Mouse (Mus musculus) hindbrain, embryonic 16.5 days (tissue): ENCODE results near the gene Dus2. TPM values are rescaled to one million over a fixed set of nuclear protein-coding genes. Genes with fewer than 3 reads are reported as not detected.

Source experiments
- ATAC-seq: fragments of 200-750 bp; cut with Nextera tagmentation; 2 replicates; pipeline ENCODE4 v1.8.0; 2017; ENCODE audit warnings: moderate TSS enrichment, moderate library complexity
- H3K27ac ChIP-seq: fragments of 300-500 bp; sonication (generic); 2 replicates; pipeline ENCODE4 v1.5.1; 2014; ENCODE audit warnings: low read depth, mild to moderate bottlenecking, control low read depth, low read length, moderate library complexity
- H3K27me3 ChIP-seq: fragments of 300-500 bp; sonication (generic); replicated peaks from 2 replicates; pipeline ENCODE4 v1.6.1; 2014; ENCODE audit warnings: low read length; ENCODE audit not compliant: control insufficient read depth, insufficient read depth
- H3K36me3 ChIP-seq: fragments of 300-500 bp; sonication (generic); 2 replicates; pipeline ENCODE4 v1.6.1; 2014; ENCODE audit warnings: mild to moderate bottlenecking, low read length, moderate library complexity, mixed read lengths; ENCODE audit not compliant: control insufficient read depth, insufficient read depth
- H3K4me1 ChIP-seq: fragments of 300-500 bp; sonication (generic); 2 replicates; pipeline ENCODE4 v1.6.1; 2014; ENCODE audit warnings: low read depth, low read length; ENCODE audit not compliant: control insufficient read depth, insufficient read depth
- H3K4me2 ChIP-seq: fragments of 300-500 bp; sonication (generic); 2 replicates; pipeline ENCODE4 v1.6.1; 2014; ENCODE audit warnings: mild to moderate bottlenecking, low read length, control low read depth, moderate library complexity
- H3K4me3 ChIP-seq: fragments of 300-500 bp; sonication (generic); 2 replicates; pipeline ENCODE4 v1.5.1; 2014; ENCODE audit warnings: mild to moderate bottlenecking, low read length, control low read depth, moderate library complexity
- H3K9ac ChIP-seq: fragments of 300-500 bp; sonication (generic); 2 replicates; pipeline ENCODE4 v1.6.1; 2014; ENCODE audit warnings: low read depth, mild to moderate bottlenecking, control low read depth, low read length, moderate library complexity
- H3K9me3 ChIP-seq: fragments of 300-500 bp; sonication (generic); 2 replicates; pipeline ENCODE4 v1.6.1; 2014; ENCODE audit warnings: mild to moderate bottlenecking, low read length, moderate library complexity; ENCODE audit not compliant: control insufficient read depth
- WGBS: fragments of 180-500 bp; shearing (Covaris S2); extraction: QIAGEN DNeasy Blood & Tissue Kit; methylation state at CpG from one replicate; pipeline ENCODE4 v1.1.7; 2014; 5-methylcytosine and 5-hydroxymethylcytosine counted together
- polyA plus RNA-seq: library from polyadenylated mRNA; unstranded; fragments of >200 nt; fragmentation: Nextera tagmentation; extraction: Ambion mirVana; gene quantifications from 2 replicates; pipeline ENCODE4 v1.2.1, GENCODE M21; 2015

Dus2 gene
- polyA plus RNA-seq, 1 experiment from 2014 or later = 30.3 TPM

DNA sequence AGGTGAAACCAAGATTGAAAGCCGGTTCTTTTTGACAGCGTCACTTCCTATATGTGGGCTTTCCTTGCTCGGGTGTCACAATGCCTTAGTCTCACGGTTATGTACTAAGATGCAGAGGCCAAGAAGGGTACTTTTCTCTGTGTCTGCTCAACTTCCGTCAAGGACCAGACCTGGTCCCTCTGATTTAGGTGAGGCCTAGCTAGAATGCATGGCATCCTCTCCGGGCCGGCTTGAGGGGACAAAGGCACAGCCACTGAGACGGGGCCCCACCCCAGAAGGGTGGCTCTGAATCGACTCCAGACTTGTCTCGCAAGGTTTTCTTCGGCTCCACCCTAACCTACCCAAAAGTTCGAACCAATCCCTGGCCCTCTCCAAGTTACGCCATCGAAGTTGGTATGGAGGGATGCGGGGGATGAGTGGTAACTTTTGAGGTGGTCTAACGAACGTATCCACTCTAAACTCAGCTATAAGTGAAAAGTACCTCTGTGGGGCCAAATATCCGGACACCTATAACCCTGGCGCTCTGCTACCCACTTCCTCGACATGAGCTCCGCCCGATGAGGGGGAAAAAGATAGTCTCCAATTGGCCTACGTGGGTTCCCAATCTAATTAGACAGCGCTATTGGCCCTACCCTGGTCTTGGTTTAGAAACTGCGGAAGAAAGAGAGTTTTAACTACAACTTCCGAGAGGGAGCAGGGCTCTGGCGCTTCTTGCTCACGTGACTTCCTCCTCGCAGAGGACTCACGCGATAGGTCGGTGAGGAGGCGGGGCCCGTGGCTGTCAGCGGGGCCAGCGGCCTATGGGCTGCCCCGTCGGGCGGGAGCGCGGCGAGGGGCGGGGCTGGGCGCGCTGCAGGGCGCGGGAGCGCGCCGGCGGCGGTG lies 67.8 kb downstream of the Dus2 start, which contains the start of gene Nfatc3:
Gene Nfatc3, plus strand, starts transcription at position 110 of the 882 bp plus-strand sequence.
- H3K36me3 ChIP-seq = no peaks in the 10 kb centered on the region
- no peaks in the 10 kb centered on the region for H3K27me3 ChIP-seq
- H3K4me1 ChIP-seq = peaks cover 23% of the 10 kb centered on the region
- WGBS = 1% methylated on average over 43 of the region's 52 CpGs
- H3K4me2 ChIP-seq = peak within 1 kb of the TSS; percentile 84
- H3K9me3 ChIP-seq = no peaks in the 10 kb centered on the region
- peak within 1 kb of the TSS; percentile 96 for H3K4me3 ChIP-seq
- H3K27ac ChIP-seq = peak within 1 kb of the TSS; percentile 91
- peak within 1 kb of the TSS; percentile 89 for H3K9ac ChIP-seq
- ATAC-seq = peak; percentile 98

DNA sequence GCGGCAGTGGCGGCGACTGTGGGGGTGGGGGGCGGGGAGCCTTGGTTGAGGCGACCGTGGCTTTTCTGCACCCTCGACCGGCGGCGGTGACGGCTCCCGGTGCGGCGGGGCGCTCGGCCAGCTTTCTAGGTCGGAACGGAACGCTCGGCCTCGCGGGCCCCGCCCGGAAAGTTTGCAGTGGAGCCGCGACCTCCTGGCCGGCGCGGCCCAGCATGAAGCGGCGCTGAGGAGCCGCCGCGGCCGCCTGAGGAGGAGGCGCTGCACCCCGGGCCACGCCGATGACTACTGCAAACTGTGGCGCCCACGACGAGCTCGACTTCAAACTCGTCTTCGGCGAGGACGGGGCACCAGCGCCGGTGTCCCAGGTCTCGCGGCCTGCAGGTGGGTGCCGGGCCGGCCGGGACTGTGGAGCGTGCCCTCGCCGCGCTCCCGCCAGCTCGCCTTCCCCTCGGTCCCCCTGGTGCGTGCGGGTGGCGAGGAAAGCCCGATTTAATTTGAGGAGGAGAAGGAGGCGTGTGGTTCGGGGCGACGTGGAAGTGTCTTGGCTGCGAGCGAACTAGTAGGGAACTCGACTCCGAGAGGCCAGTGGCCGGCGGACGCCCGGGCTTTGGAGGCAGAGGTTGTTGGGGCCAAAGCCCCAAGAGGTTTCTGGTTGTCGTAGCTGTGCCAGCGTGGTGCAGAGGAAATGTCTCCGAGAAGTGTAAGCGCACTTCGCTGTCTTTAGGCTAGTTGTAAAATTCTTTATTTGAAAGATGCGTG lies 68.7 kb downstream of the Dus2 start:
- under 1% methylated on average over 56 of the region's 83 CpGs for WGBS
- Histone ChIP-seq H3K4me1 (peaks cover 23% of the 10 kb centered on the region), H3K9ac (peak overlapping the region; percentile 89), H3K4me2 (peak overlapping the region; percentile 75), H3K36me3 (no peaks in the 10 kb centered on the region), H3K27me3 (no peaks in the 10 kb centered on the region), H3K27ac (peak overlapping the region; percentile 91), H3K4me3 (peak overlapping the region; percentile 96), H3K9me3 (no peaks in the 10 kb centered on the region)
- peak; percentile 79 for ATAC-seq

DNA sequence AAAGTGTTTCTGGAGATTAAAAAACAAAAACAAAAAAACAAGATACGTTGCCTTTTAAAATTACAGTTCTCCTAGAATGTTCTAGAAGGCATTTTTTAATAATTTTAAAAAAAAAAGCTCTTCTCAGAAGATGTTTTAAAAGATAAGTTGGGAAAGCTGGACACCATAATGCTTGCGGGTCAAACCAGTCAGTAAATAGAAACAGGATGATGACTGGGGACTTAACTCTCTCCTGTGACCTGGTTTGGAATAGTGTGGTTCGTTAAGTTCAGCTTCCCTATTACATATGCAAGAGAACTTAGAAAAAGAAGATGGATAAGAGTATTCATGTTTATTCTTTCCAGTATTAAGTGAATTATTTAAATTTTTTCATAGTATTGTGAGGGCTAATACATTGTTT lies 69.4 kb downstream of the Dus2 start:
- Histone ChIP-seq H3K27me3 (no peaks in the 10 kb centered on the region), H3K4me3 (peak overlapping the region; percentile 96), H3K9me3 (no peaks in the 10 kb centered on the region), H3K36me3 (no peaks in the 10 kb centered on the region), H3K4me1 (peaks cover 23% of the 10 kb centered on the region), H3K9ac (no peak overlapping the region; the same call in 1 of the 2 replicates), H3K4me2 (peak overlapping the region; percentile 75), H3K27ac (no peak overlapping the region)
- WGBS = 5% methylated on average over 3 of the region's 3 CpGs
- no peak for ATAC-seq

DNA sequence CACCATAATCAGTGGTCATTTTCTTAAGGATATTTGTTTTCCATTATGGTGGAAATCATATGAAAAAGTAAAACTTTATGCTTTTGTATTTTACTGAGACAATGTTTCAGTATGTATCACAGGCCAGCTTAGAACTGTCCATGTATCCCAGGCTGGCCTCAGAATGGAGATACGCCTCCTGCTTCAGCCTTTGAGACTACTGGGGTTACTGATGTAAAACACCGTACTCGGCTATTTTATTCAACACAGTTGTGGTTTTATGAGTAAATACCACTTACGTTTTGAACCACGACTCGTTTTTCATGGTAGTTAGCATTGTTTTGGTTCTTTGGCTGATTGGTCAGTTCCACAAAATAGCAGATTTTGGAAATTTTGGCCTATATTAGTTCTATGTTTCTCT lies 70.5 kb downstream of the Dus2 start:
- Histone ChIP-seq H3K4me3 (no peak overlapping the region; the same call in 1 of the 2 replicates), H3K4me2 (peak overlapping the region; percentile 15; the same call in 1 of the 2 replicates), H3K9ac (no peak overlapping the region), H3K36me3 (no peaks in the 10 kb centered on the region), H3K27ac (no peak overlapping the region), H3K9me3 (no peaks in the 10 kb centered on the region), H3K4me1 (peaks cover 23% of the 10 kb centered on the region), H3K27me3 (no peaks in the 10 kb centered on the region)
- 86% methylated on average over 6 of the region's 6 CpGs for WGBS
- no peak for ATAC-seq

DNA sequence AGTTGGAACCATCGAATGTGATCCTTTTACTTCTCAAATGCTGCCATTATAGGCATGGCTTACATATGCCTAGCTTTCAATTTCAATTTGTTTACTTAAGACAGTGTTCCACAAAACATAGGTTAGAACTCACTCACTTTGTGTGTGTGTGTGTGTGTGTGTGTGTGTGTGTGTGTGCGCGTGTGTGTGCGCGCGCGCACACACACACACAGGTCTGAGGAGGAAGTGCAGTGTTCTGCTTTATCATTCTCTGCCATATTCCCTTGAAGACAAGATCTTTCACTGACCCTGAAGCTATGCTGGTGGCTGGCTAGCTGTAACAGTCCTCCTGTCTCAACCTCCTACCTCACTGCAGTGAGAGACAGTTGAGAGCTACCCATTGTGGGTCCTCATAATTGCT lies 71.9 kb downstream of the Dus2 start:
- no peak overlapping the region for H3K27ac ChIP-seq
- 95% methylated on average over 7 of the region's 7 CpGs for WGBS
- no peak for ATAC-seq
- peaks cover 23% of the 10 kb centered on the region for H3K4me1 ChIP-seq
- H3K9ac ChIP-seq = no peak overlapping the region
- H3K27me3 ChIP-seq = no peaks in the 10 kb centered on the region
- H3K4me2 ChIP-seq = no peak overlapping the region
- H3K9me3 ChIP-seq = no peaks in the 10 kb centered on the region
- no peak overlapping the region for H3K4me3 ChIP-seq
- no peaks in the 10 kb centered on the region for H3K36me3 ChIP-seq

DNA sequence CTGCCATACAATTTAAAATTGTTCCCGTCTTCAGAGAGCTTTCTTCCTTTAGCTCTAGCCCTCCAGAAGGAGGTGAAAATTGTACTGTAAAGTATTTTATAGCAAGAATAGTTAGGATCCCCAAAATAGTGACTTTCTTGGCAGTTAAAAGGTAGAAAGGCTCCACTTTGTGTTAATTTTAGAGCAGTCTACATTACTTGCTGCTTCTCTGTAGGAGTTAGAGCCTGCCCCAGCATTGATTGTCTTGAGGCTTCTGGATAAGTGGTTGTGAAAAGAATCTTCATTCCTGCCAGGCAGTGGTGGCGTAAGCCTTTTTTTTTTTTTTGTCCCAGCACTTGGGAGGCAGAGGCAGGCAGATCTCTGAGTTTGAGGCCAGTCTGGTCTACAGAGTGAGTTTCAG lies 75.6 kb downstream of the Dus2 start:
- 96% methylated on average over 2 of the region's 2 CpGs for WGBS
- H3K9me3 ChIP-seq = no peaks in the 10 kb centered on the region
- H3K4me3 ChIP-seq = no peak overlapping the region
- H3K4me1 ChIP-seq = peaks cover 3% of the 10 kb centered on the region
- no peak overlapping the region for H3K9ac ChIP-seq
- H3K36me3 ChIP-seq = no peaks in the 10 kb centered on the region
- no peak overlapping the region for H3K27ac ChIP-seq
- no peak for ATAC-seq
- no peak overlapping the region for H3K4me2 ChIP-seq
- H3K27me3 ChIP-seq = no peaks in the 10 kb centered on the region

DNA sequence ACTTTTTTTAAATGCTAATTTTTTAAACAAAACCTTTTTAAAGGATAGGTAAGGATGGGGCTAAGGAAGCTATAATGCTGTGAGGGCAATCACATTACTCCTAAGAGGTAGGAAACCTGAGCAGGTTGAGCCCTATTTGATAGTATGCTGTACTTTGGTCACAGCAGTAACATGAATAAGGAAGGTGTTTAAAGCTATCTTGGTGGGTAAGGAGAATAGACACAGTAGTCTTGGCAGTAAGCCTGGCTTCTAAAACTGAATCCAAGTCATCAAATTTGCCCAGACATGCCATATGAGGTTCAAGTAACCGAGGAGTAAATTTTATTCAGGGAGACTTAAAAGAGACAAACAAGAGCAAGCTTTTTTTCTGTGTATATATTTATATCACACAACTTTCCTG lies 78.4 kb downstream of the Dus2 start:
- Histone ChIP-seq H3K9ac (no peak overlapping the region), H3K4me2 (no peak overlapping the region), H3K27me3 (no peaks in the 10 kb centered on the region), H3K9me3 (no peaks in the 10 kb centered on the region), H3K4me1 (no peaks in the 10 kb centered on the region), H3K36me3 (no peaks in the 10 kb centered on the region), H3K4me3 (no peak overlapping the region), H3K27ac (no peak overlapping the region)
- WGBS = 54% methylated on average over 1 of the region's 1 CpGs
- ATAC-seq = no peak

DNA sequence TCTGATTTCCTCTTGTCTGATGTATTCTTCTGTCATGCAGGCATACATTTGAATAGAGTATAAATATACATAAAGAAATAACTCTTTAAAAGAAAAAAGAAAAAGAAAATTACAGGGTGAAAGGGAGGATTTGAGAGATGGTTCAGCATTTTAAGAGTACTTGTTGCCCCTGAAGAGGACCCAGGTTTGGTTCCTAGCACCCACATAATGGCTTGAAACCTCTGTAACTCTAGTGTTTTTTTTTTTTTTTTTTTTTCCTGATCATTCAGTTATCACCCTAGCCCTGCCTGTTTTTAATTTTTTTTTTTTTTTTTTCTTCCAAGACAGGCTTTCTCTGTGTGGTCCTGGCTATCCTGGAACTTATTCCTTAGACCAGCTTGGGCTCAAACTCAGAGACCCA lies 81.0 kb downstream of the Dus2 start:
- Histone ChIP-seq H3K36me3 (no peaks in the 10 kb centered on the region), H3K27ac (no peak overlapping the region), H3K4me3 (no peak overlapping the region), H3K4me2 (no peak overlapping the region), H3K27me3 (no peaks in the 10 kb centered on the region), H3K4me1 (no peaks in the 10 kb centered on the region), H3K9ac (no peak overlapping the region), H3K9me3 (no peaks in the 10 kb centered on the region)
- ATAC-seq = no peak

DNA sequence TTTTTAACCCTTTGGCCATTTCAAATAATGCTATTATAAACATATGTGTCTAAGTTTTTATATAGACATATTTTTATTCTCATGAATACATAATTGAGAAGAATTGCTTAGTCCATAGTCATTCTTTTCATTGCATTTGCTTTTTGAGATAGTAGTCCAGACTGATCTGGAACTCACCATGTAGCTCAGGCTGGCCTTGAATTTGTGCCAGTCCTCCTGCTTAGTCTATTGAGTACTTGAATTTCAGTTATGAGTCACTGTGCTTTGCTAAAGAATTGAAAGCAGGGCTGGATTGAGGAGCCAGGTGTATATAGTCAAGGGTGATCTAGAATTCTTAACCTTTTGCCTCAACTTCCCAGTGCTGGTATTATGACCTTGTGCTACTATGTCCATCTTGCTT lies 83.1 kb downstream of the Dus2 start:
- Histone ChIP-seq H3K27ac (no peak overlapping the region), H3K27me3 (no peaks in the 10 kb centered on the region), H3K4me2 (no peak overlapping the region), H3K4me1 (no peaks in the 10 kb centered on the region), H3K36me3 (no peaks in the 10 kb centered on the region), H3K9ac (no peak overlapping the region), H3K9me3 (no peaks in the 10 kb centered on the region), H3K4me3 (no peak overlapping the region)
- no peak for ATAC-seq
